12 mouse cellular contexts compared by ENCODE assay signal in the genomic region with DNA sequence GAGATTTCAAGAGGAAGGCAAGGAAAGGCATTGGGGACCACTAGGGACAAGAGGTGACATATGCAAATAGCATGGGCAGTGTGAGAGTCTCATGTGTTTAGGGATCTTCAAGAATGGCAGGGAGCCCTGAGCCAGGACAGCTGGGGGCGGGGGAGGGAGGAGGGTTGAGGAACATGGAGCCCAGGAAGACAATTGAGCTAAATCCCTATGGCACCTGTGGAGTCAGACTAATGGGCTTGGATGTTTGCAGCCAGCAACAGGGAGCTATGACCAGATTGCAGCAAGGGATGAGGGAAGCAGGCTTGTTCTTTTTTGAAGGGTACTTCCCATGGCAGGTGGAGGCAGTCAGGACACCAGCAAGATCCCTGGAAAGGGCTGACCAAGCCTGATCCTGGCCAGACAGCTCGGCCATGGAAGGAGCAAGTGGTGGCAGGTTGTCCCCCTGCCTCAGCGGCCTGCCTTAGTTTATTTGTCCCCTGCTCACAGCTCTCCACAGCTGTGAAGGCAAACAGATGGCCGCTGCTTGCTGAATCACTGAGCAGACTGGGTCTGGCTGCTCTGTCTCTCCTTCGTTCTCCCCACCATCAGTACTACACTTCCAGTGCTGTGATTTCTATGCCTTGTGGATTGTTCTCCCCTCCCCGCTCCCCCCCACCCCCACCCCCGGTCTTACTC.
A peak's percentile ranks its signal among the peaks of the same experiment; 100 is the strongest.
DNase-seq lines count a peak whose midpoint lies in the region; ATAC-seq and TF ChIP-seq lines count a peak whose summit lies in the region.
"Had no signal": no experiment of that assay in that cellular context is flagged by ENCODE, and none has a peak within 500 bp of the region (broad histone marks: within the 10 kb centered on the region; RNA-seq: fewer than 3 reads in every experiment).

No protein-coding gene starts in this region.

- no peak overlapping the region for H3K4me2 ChIP-seq in hindbrain, embryonic 11.5 days (replicated peaks; ENCODE audit: low read depth, low read length)
- H3K4me2 ChIP-seq in hindbrain, embryonic 16.5 days (ENCODE audit: low read length): no peak overlapping the region
- H3K4me2 ChIP-seq in intestine, embryonic 14.5 days (ENCODE audit: low read length): peak overlapping the region; percentile 20; the same call in 1 of the 2 replicates
- H3K4me2 ChIP-seq in myocyte (ENCODE audit: low read depth): no peak overlapping the region

- H3K27me3 ChIP-seq in hindbrain, embryonic 11.5 days (ENCODE audit: control insufficient read depth, insufficient read depth, low read length): no peaks in the 10 kb centered on the region; the same call in 1 of the 2 replicates
- no peaks in the 10 kb centered on the region for H3K27me3 ChIP-seq in hindbrain, embryonic 16.5 days (replicated peaks; ENCODE audit: control insufficient read depth, insufficient read depth, low read length)
- H3K27me3 ChIP-seq in intestine, embryonic 14.5 days (replicated peaks; ENCODE audit: control insufficient read depth, insufficient read depth, low read length): no peaks in the 10 kb centered on the region
- H3K27me3 ChIP-seq in myocyte (ENCODE audit: control insufficient read depth, insufficient read depth, insufficient read length): no peaks in the 10 kb centered on the region

- no peak overlapping the region for H3K4me3 ChIP-seq in hindbrain, embryonic 11.5 days (ENCODE audit: low read depth, low read length)
- no peak overlapping the region for H3K4me3 ChIP-seq in hindbrain, embryonic 16.5 days (ENCODE audit: low read length)
- H3K4me3 ChIP-seq in intestine, embryonic 14.5 days (ENCODE audit: low read depth, low read length): no peak overlapping the region
- no peak overlapping the region for H3K4me3 ChIP-seq in myocyte
- H3K4me3 ChIP-seq: heart, adult 2 months had no signal

- H3K27ac ChIP-seq in hindbrain, embryonic 11.5 days (ENCODE audit: low read depth, low read length): peak overlapping the region; percentile 42; the same call in 1 of the 2 replicates
- H3K27ac ChIP-seq in hindbrain, embryonic 16.5 days (ENCODE audit: low read depth, low read length): no peak overlapping the region
- no peak overlapping the region; the same call in 1 of the 2 replicates for H3K27ac ChIP-seq in intestine, embryonic 14.5 days (ENCODE audit: low read depth)
- H3K27ac ChIP-seq: heart, adult 2 months had no signal

- no peak overlapping the region for H3ac ChIP-seq in myocyte (ENCODE audit: control insufficient read depth, insufficient read length)

- peaks cover 15% of the 10 kb centered on the region for H3K4me1 ChIP-seq in hindbrain, embryonic 11.5 days (replicated peaks; ENCODE audit: control insufficient read depth, insufficient read depth, low read length)
- peaks cover 16% of the 10 kb centered on the region for H3K4me1 ChIP-seq in hindbrain, embryonic 16.5 days (ENCODE audit: control insufficient read depth, insufficient read depth, low read depth, low read length)
- H3K4me1 ChIP-seq in intestine, embryonic 14.5 days (replicated peaks; ENCODE audit: control insufficient read depth, insufficient read depth, low read length): peaks cover 38% of the 10 kb centered on the region

- intact Hi-C loops in heart, postnatal 25 days (cut with DNase I): no loop called here

- H3K9ac ChIP-seq in hindbrain, embryonic 11.5 days (ENCODE audit: low read depth, low read length): no peak overlapping the region
- H3K9ac ChIP-seq in hindbrain, embryonic 16.5 days (ENCODE audit: low read depth, low read length): no peak overlapping the region
- H3K9ac ChIP-seq in intestine, embryonic 14.5 days (ENCODE audit: low read length): no peak overlapping the region

- no peaks in the 10 kb centered on the region for H3K36me3 ChIP-seq in hindbrain, embryonic 11.5 days (ENCODE audit: control insufficient read depth, insufficient read depth, low read length)
- no peaks in the 10 kb centered on the region for H3K36me3 ChIP-seq in hindbrain, embryonic 16.5 days (ENCODE audit: control insufficient read depth, insufficient read depth, low read length)
- no peaks in the 10 kb centered on the region for H3K36me3 ChIP-seq in intestine, embryonic 14.5 days (ENCODE audit: control insufficient read depth, insufficient read depth, low read length)
- no peaks in the 10 kb centered on the region for H3K36me3 ChIP-seq in myocyte (ENCODE audit: control insufficient read depth, insufficient read depth)

- TF ChIP-seq POLR2A in myocyte (IDR thresholded peaks at IDR 0.05; ENCODE audit: insufficient read length, low read depth): no peak

- no peaks in the 10 kb centered on the region for H3K79me2 ChIP-seq in myocyte (ENCODE audit: control insufficient read depth, insufficient read depth)

- peak; percentile 46 for DNase-seq in hindbrain, embryonic 11.5 days (ENCODE audit: low spot score)
- DNase-seq in embryo, embryonic 9.5 days (ENCODE audit: extremely low spot score): peak; percentile 22
- no peak for DNase-seq in intestine, embryonic 14.5 days (ENCODE audit: low spot score)
- no peak for DNase-seq in urinary bladder, postnatal 25 days (ENCODE audit: low spot score)
- no peak for DNase-seq in cerebellum, adult 18-20 months
- no peak for DNase-seq in heart, postnatal 25 days (ENCODE audit: low spot score)
- DNase-seq: cerebellum, postnatal 36 days; heart, adult 2 months; left cerebral cortex, postnatal 4 days had no signal

- peak; percentile 77 for ATAC-seq in hindbrain, embryonic 11.5 days (ENCODE audit: low FRiP score)
- ATAC-seq in hindbrain, embryonic 16.5 days: no peak
- ATAC-seq in intestine, embryonic 14.5 days (replicated peaks; ENCODE audit: low FRiP score, low TSS enrichment, low read depth): 0 out of 2 replicates have a peak, but pooled peaks have one; percentile 19
- ATAC-seq: lung, postnatal 0 days had no signal

- WGBS in hindbrain, embryonic 11.5 days: 39% methylated on average over 7 of the region's 7 CpGs
- WGBS in hindbrain, embryonic 16.5 days: 21% methylated on average over 7 of the region's 7 CpGs
- WGBS in intestine, embryonic 14.5 days: 23% methylated on average over 7 of the region's 7 CpGs

- no peaks in the 10 kb centered on the region for H3K9me3 ChIP-seq in hindbrain, embryonic 11.5 days (ENCODE audit: control insufficient read depth, low read length)
- H3K9me3 ChIP-seq in hindbrain, embryonic 16.5 days (ENCODE audit: control insufficient read depth, low read length): no peaks in the 10 kb centered on the region
- no peaks in the 10 kb centered on the region for H3K9me3 ChIP-seq in intestine, embryonic 14.5 days (ENCODE audit: control insufficient read depth, low read length)

TF ChIP-seq in myocyte, 11 proteins besides CTCF, POLR2A, EP300 and RAD21:
- TF ChIP-seq TCF12 (IDR thresholded peaks at IDR 0.05; ENCODE audit: insufficient read depth, poor library complexity, severe bottlenecking) (no peak), REST (IDR thresholded peaks at IDR 0.05; ENCODE audit: insufficient read depth, insufficient read length) (no peak), POLR2AphosphoS2 (IDR thresholded peaks at IDR 0.05; ENCODE audit: insufficient read length, low read depth) (no peak), USF1 (IDR thresholded peaks at IDR 0.05; ENCODE audit: low read depth) (no peak), E2F4 (IDR thresholded peaks at IDR 0.05; ENCODE audit: insufficient read depth) (no peak), TCF3 (IDR thresholded peaks at IDR 0.05; ENCODE audit: insufficient read length, low read depth) (no peak), MYOD1 (IDR thresholded peaks at IDR 0.05; ENCODE audit: control insufficient read depth in 1 of 3, insufficient read length in 2 of 3, low read depth in 2 of 3) (peak in 1 of 3 experiments; percentile 29), MAX (IDR thresholded peaks at IDR 0.05; ENCODE audit: low read depth) (no peak), SRF (IDR thresholded peaks at IDR 0.05; ENCODE audit: control insufficient read depth, insufficient read length, low read depth) (no peak), CEBPB (IDR thresholded peaks at IDR 0.05; ENCODE audit: insufficient read depth, poor library complexity, severe bottlenecking) (no peak), MYOG (IDR thresholded peaks at IDR 0.05; ENCODE audit: control insufficient read depth in 1 of 3, insufficient read depth in 1 of 3, insufficient read length in 2 of 3, low read depth in 2 of 3) (peak in 2 of 3 experiments; percentile 6 to 53)
TF ChIP-seq in myocyte: peak in this region for 2.

Comparison
In these comparisons a context has a peak if more than half of its experiments do, and no peak if none do; other contexts are left out.
1. DNase-seq: peak in hindbrain, embryonic 11.5 days (single experiment) and embryo, embryonic 9.5 days (single experiment); none in intestine, embryonic 14.5 days (single experiment), urinary bladder, postnatal 25 days (single experiment), cerebellum, adult 18-20 months (0 of 2) and heart, postnatal 25 days (single experiment).